Mouse (Mus musculus): Measurements from ENCODE around the gene Spire2. TPM values are rescaled to one million over a fixed set of nuclear protein-coding genes. Genes with fewer than 3 reads are reported as not detected.

The Spire2 gene
- polyA plus RNA-seq, 1 experiment from 2014 or later = 13.7 TPM

DNA sequence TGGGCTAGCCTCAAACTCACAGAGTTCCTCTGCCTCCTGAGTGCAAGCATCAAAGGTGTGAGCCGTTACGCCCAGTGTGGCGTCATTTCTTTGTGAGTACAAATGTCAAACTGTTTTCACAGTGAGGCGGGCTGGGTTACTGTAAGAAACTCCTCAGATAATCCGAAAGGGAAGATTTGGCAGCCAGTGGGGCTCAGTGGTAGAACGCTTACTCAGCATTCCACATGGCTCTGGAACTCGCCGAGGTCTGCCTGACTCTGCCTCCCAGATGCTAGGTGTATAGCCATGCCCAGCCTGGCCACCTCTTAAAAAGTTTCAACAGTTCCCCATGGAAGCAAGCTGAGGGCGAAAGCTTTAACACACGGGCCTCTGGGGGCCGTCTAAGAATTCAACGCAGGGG lies 19.6 kb downstream of the Spire2 start:
- Histone ChIP-seq H3K4me2 (ENCODE audit: low read length) (no peak overlapping the region), H3K4me1 (ENCODE audit: control insufficient read depth, insufficient read depth, low read length) (no peaks in the 10 kb centered on the region), H3K36me3 (ENCODE audit: control insufficient read depth, insufficient read depth, low read length) (peaks cover 15% of the 10 kb centered on the region), H3K27me3 (replicated peaks; ENCODE audit: control insufficient read depth, insufficient read depth, low read length) (no peaks in the 10 kb centered on the region), H3K9me3 (replicated peaks; ENCODE audit: control insufficient read depth, low read length) (no peaks in the 10 kb centered on the region), H3K27ac (ENCODE audit: low read depth, low read length) (no peak overlapping the region), H3K9ac (ENCODE audit: low read length) (no peak overlapping the region), H3K4me3 (ENCODE audit: low read depth, low read length) (no peak overlapping the region)
- 85% methylated on average over 12 of the region's 12 CpGs for WGBS
- ATAC-seq = no peak
- DNase-seq (ENCODE audit: low spot score) = no peak

DNA sequence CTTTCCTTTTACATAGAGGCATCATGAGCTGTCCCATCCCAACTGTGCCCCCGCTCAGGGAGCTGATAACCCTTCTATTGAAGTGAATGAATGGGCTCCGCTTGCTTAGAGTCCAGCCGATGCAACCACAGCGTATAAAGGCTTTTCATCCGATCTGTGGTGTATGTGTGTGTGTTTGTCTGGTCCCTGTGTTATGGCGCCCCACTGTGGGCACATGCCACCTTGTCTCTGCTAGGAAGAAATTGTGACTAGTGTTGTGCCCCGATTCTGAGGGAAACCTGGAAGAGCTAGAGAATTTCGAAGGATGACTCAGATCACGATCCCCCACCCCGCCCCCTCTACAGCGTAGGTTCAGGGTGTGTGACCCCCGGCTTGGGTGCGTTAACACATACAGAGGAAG lies 20.3 kb downstream of the Spire2 start:
- no peaks in the 10 kb centered on the region for H3K27me3 ChIP-seq (replicated peaks; ENCODE audit: control insufficient read depth, insufficient read depth, low read length)
- peak; percentile 45 for DNase-seq (ENCODE audit: low spot score)
- no peak overlapping the region for H3K4me2 ChIP-seq (ENCODE audit: low read length)
- H3K27ac ChIP-seq (ENCODE audit: low read depth, low read length) = no peak overlapping the region
- ATAC-seq = no peak
- peaks cover 22% of the 10 kb centered on the region for H3K36me3 ChIP-seq (ENCODE audit: control insufficient read depth, insufficient read depth, low read length)
- H3K4me1 ChIP-seq (ENCODE audit: control insufficient read depth, insufficient read depth, low read length) = no peaks in the 10 kb centered on the region
- H3K9ac ChIP-seq (ENCODE audit: low read length) = no peak overlapping the region
- no peaks in the 10 kb centered on the region for H3K9me3 ChIP-seq (replicated peaks; ENCODE audit: control insufficient read depth, low read length)
- H3K4me3 ChIP-seq (ENCODE audit: low read depth, low read length) = no peak overlapping the region
- WGBS = 48% methylated on average over 13 of the region's 13 CpGs

DNA sequence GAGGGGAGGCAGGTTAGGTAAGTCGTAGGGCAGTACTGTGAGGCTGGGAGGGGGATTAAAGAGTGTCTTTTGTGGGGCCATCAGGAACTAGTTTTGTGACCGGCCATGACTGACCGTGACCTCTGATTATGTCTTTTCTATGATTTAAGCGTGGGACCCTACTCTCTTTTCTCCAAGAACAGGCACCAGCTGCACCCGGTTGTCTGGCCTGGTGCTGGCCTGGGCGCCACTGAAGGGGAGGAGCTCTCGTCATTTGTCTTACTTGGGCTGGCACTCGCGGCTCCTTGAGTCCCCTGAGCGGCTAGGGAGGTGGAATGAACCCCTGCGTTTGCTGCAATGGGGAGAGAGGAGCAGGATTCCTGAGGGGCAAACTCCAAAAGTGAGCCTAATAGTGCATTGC lies 20.7 kb downstream of the Spire2 start:
- peaks cover 24% of the 10 kb centered on the region for H3K36me3 ChIP-seq (ENCODE audit: control insufficient read depth, insufficient read depth, low read length)
- H3K4me3 ChIP-seq (ENCODE audit: low read depth, low read length) = no peak overlapping the region
- no peak overlapping the region for H3K9ac ChIP-seq (ENCODE audit: low read length)
- DNase-seq (ENCODE audit: low spot score) = no peak
- H3K27me3 ChIP-seq (replicated peaks; ENCODE audit: control insufficient read depth, insufficient read depth, low read length) = no peaks in the 10 kb centered on the region
- no peak overlapping the region for H3K4me2 ChIP-seq (ENCODE audit: low read length)
- no peak overlapping the region for H3K27ac ChIP-seq (ENCODE audit: low read depth, low read length)
- no peaks in the 10 kb centered on the region for H3K4me1 ChIP-seq (ENCODE audit: control insufficient read depth, insufficient read depth, low read length)
- whole genome bisulfite sequencing = 56% methylated on average over 11 of the region's 11 CpGs
- no peak for ATAC-seq
- no peaks in the 10 kb centered on the region for H3K9me3 ChIP-seq (replicated peaks; ENCODE audit: control insufficient read depth, low read length)

DNA sequence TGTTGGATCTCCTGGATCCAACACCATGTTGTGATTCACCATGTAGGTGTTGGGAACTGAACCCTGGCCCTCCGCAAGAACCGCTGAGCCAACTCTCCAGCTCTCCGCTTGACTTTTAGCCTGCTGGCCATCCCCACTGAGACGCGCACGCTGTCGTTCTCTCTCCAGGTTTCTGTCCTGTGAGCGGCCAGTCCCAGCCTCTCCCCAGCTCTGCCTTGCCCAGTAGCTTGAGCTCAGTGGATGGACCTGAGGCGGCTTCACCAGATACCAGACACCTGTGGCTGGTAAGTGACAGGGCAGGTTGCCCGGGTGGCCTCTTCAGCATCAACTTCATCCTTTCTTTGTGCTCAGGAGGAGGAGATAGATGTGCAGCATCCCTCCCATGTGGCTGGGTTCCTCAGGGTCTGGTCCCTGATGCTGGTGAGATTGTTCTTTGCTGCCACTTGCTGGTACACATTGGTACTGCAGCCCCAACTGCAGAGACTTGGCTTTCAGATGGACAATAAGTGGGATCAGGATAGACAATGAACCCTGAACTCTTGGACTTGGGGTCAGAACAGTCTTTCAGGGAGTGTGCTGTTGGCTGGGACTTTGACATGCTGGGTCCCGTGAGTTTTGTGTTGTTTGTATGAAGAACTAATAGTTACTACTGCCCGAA lies 28.7 kb downstream of the Spire2 start:
- DNase-seq (ENCODE audit: low spot score) = peak; percentile 87
- H3K4me3 ChIP-seq (ENCODE audit: low read depth, low read length) = no peak overlapping the region
- peaks cover 54% of the 10 kb centered on the region for H3K36me3 ChIP-seq (ENCODE audit: control insufficient read depth, insufficient read depth, low read length)
- no peaks in the 10 kb centered on the region for H3K9me3 ChIP-seq (replicated peaks; ENCODE audit: control insufficient read depth, low read length)
- no peaks in the 10 kb centered on the region for H3K4me1 ChIP-seq (ENCODE audit: control insufficient read depth, insufficient read depth, low read length)
- H3K27me3 ChIP-seq (replicated peaks; ENCODE audit: control insufficient read depth, insufficient read depth, low read length) = no peaks in the 10 kb centered on the region
- ATAC-seq = peak; percentile 85
- WGBS = 33% methylated on average over 12 of the region's 12 CpGs
- H3K9ac ChIP-seq (ENCODE audit: low read length) = peak overlapping the region; percentile 29; the same call in 1 of the 2 replicates
- H3K27ac ChIP-seq (ENCODE audit: low read depth, low read length) = peak overlapping the region; percentile 17; the same call in 1 of the 2 replicates
- no peak overlapping the region for H3K4me2 ChIP-seq (ENCODE audit: low read length)

DNA sequence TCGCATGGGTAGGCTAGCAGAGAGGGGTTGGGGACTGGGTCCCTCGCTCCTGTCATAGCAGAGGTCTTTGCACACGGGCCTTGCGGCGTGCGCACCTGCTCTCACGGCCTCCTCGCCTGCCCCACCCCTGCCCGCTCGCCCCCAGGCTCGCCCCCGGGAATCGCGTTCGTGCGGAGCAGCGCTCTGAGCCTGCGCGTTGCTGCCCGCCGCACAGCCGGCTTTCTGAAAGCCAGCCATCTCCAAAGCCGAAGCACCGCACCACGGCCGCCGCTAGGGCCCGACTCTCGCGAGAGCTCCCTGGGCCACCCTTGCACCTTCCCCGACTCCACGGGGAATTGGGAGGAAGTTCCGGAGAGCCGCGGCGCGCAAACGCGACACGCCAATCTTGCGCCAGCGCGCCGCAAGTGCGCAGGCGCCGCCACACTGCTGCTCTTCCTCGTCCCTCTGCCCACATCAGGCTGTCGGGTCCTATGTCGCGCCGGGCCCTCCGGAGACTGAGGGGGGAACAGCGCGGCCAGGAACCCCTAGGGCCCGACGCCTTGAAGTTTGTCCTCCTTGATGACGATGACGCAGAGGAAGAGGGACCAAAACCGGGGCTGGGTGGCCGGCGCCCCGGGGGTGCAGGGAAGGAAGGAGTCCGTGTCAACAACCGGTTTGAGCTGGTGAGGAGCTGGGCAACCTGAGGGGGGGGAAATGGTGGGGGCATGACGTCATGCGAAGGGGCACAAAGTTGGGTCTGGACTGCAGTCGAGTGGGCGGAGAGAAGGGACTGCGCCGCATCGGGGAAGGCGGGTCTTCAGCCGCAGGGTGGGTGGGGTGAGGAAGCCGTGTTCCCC lies 41.1 kb downstream of the Spire2 start, which contains the start of gene Tcf25:
Tcf25 (plus strand) TSS at position 351 of the 836 bp plus-strand sequence.
- peak within 1 kb of the TSS; percentile 81 for H3K9ac ChIP-seq (ENCODE audit: low read length)
- peaks cover 6% of the 10 kb centered on the region; the same call in 1 of the 2 replicates for H3K4me1 ChIP-seq (ENCODE audit: control insufficient read depth, insufficient read depth, low read length)
- H3K27me3 ChIP-seq (replicated peaks; ENCODE audit: control insufficient read depth, insufficient read depth, low read length) = no peaks in the 10 kb centered on the region
- H3K4me2 ChIP-seq (ENCODE audit: low read length) = peak within 1 kb of the TSS; percentile 66
- H3K27ac ChIP-seq (ENCODE audit: low read depth, low read length) = peak within 1 kb of the TSS; percentile 92
- H3K4me3 ChIP-seq (ENCODE audit: low read depth, low read length) = peak within 1 kb of the TSS; percentile 79
- DNase-seq (ENCODE audit: low spot score) (peak; percentile 98), ATAC-seq (peak; percentile 96)
- no peaks in the 10 kb centered on the region for H3K9me3 ChIP-seq (replicated peaks; ENCODE audit: control insufficient read depth, low read length)
- WGBS = under 1% methylated on average over 72 of the region's 75 CpGs
- peaks cover 13% of the 10 kb centered on the region for H3K36me3 ChIP-seq (ENCODE audit: control insufficient read depth, insufficient read depth, low read length)

DNA sequence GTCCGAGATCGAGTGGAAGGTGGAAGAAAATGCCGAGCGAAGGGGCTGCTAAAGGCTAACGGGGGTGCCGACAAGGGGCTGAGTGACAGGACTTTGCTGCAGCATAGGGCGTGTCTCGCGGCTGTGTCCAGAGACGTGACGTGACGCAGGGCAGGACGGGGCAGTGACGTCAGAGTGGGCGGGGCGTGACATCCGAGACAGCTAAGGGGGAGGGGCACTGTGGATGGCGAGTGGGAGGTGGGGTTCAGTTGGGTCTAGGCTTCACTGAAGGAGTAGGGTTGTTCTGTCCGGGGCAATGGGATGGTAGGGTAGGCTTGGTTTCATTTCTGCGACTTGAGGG lies 41.7 kb downstream of the Spire2 start:
- Histone ChIP-seq H3K9ac (ENCODE audit: low read length) (peak overlapping the region; percentile 81), H3K27ac (ENCODE audit: low read depth, low read length) (peak overlapping the region; percentile 92), H3K4me1 (ENCODE audit: control insufficient read depth, insufficient read depth, low read length) (peaks cover 6% of the 10 kb centered on the region; the same call in 1 of the 2 replicates), H3K27me3 (replicated peaks; ENCODE audit: control insufficient read depth, insufficient read depth, low read length) (no peaks in the 10 kb centered on the region), H3K36me3 (ENCODE audit: control insufficient read depth, insufficient read depth, low read length) (peaks cover 8% of the 10 kb centered on the region), H3K9me3 (replicated peaks; ENCODE audit: control insufficient read depth, low read length) (no peaks in the 10 kb centered on the region), H3K4me3 (ENCODE audit: low read depth, low read length) (peak overlapping the region; percentile 79), H3K4me2 (ENCODE audit: low read length) (peak overlapping the region; percentile 66)
- WGBS = under 1% methylated on average over 20 of the region's 20 CpGs
- peak; percentile 73 for ATAC-seq
- peak; percentile 91 for DNase-seq (ENCODE audit: low spot score)

DNA sequence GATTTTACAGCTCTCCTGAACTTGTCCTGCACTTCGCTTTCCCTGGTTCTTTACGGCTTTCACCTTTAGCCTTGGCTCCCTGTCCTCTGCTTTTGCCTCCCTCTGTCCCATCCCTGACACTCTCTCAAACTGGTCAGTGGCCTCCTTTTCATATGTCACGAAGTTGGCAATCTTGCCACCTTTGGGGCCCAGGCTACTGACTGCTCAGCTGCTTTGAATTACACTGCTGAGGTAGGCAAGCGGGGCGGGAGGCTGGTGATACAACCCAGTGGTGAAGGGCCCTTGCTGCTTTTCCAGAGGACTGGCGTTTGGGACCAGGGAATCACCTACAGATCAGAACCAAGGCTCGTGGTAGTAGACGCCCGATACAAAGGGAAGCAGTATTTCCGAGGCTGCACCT lies 43.2 kb downstream of the Spire2 start:
- 92% methylated on average over 10 of the region's 10 CpGs for WGBS
- Histone ChIP-seq H3K36me3 (ENCODE audit: control insufficient read depth, insufficient read depth, low read length) (0 out of 2 replicates have a peak, but pooled peaks cover 3% of the 10 kb centered on the region), H3K4me3 (ENCODE audit: low read depth, low read length) (no peak overlapping the region), H3K9me3 (replicated peaks; ENCODE audit: control insufficient read depth, low read length) (no peaks in the 10 kb centered on the region), H3K27ac (ENCODE audit: low read depth, low read length) (no peak overlapping the region), H3K27me3 (replicated peaks; ENCODE audit: control insufficient read depth, insufficient read depth, low read length) (no peaks in the 10 kb centered on the region), H3K4me2 (ENCODE audit: low read length) (no peak overlapping the region), H3K9ac (ENCODE audit: low read length) (peak overlapping the region; percentile 6; the same call in 1 of the 2 replicates), H3K4me1 (ENCODE audit: control insufficient read depth, insufficient read depth, low read length) (peaks cover 6% of the 10 kb centered on the region; the same call in 1 of the 2 replicates)
- ATAC-seq (no peak), DNase-seq (ENCODE audit: low spot score) (no peak)

DNA sequence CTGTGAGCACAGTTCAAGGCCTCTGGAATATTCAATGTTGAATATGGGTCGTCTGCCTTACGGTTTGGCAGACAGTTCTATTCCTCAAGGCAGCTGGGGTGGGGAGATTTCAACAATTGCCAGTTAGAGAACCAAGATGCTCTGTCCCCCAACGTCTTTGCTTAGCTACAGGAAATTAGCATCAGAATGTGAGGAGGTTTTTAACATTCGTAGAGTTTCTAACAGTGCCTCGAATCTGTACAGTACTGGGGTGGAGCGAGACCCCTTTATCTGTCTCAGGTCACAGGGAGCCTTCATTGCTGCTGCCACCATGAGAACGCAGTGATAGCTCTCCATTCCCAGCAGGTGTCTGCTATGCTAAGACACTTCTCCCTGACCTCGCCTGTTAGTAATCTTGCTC lies 43.6 kb downstream of the Spire2 start:
- H3K27me3 ChIP-seq (replicated peaks; ENCODE audit: control insufficient read depth, insufficient read depth, low read length) = no peaks in the 10 kb centered on the region
- H3K4me3 ChIP-seq (ENCODE audit: low read depth, low read length) = no peak overlapping the region
- no peaks in the 10 kb centered on the region for H3K9me3 ChIP-seq (replicated peaks; ENCODE audit: control insufficient read depth, low read length)
- peaks cover 3% of the 10 kb centered on the region; the same call in 1 of the 2 replicates for H3K36me3 ChIP-seq (ENCODE audit: control insufficient read depth, insufficient read depth, low read length)
- 62% methylated on average over 8 of the region's 8 CpGs for WGBS
- DNase-seq (ENCODE audit: low spot score) = no peak
- H3K9ac ChIP-seq (ENCODE audit: low read length) = peak overlapping the region; percentile 6; the same call in 1 of the 2 replicates
- H3K4me1 ChIP-seq (ENCODE audit: control insufficient read depth, insufficient read depth, low read length) = peaks cover 6% of the 10 kb centered on the region; the same call in 1 of the 2 replicates
- ATAC-seq = no peak
- H3K4me2 ChIP-seq (ENCODE audit: low read length) = no peak overlapping the region
- no peak overlapping the region for H3K27ac ChIP-seq (ENCODE audit: low read depth, low read length)

DNA sequence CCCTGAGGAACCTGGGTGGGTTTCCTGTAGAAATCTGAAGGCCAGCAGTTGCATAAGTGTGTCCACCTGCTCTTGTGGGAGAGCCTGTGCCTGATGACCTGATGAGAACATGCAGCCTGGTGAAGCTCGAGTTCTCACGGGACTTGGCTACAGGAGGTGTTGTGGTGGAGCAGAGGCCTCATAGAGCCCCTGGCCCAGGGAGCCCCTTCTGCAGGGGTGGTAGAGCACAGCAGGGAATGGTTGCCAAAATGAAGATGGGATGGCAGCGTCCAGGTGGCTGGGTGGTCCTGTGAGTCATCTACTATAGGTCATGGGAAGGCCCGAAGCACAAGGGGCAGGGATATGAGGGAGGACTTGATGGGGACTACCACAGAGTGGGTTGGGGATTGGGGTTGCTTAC lies 49.2 kb downstream of the Spire2 start:
- H3K9me3 ChIP-seq (replicated peaks; ENCODE audit: control insufficient read depth, low read length) = no peaks in the 10 kb centered on the region
- no peaks in the 10 kb centered on the region for H3K4me1 ChIP-seq (ENCODE audit: control insufficient read depth, insufficient read depth, low read length)
- DNase-seq (ENCODE audit: low spot score) (no peak), ATAC-seq (no peak)
- no peak overlapping the region for H3K27ac ChIP-seq (ENCODE audit: low read depth, low read length)
- 89% methylated on average over 4 of the region's 4 CpGs for whole genome bisulfite sequencing
- H3K27me3 ChIP-seq (replicated peaks; ENCODE audit: control insufficient read depth, insufficient read depth, low read length) = no peaks in the 10 kb centered on the region
- H3K36me3 ChIP-seq (ENCODE audit: control insufficient read depth, insufficient read depth, low read length) = peaks cover 55% of the 10 kb centered on the region
- H3K4me2 ChIP-seq (ENCODE audit: low read length) = no peak overlapping the region
- no peak overlapping the region for H3K4me3 ChIP-seq (ENCODE audit: low read depth, low read length)
- H3K9ac ChIP-seq (ENCODE audit: low read length) = no peak overlapping the region
